Mouse (Mus musculus) hindbrain, embryonic 14.5 days (tissue): ENCODE measurements at regions not wholly inside any gene's neighbourhood (a gene's known extent, or its start where the extent isn't known, plus 50 kb on each side); places are given as distances from the start of the nearest gene placed in this dataset.

Source experiments
- ATAC-seq: fragments of 200-750 bp; cut with Nextera tagmentation; 2 replicates; pipeline ENCODE4 v1.8.0; 2017; ENCODE audit warnings: moderate number of reproducible peaks, mild to moderate bottlenecking, moderate TSS enrichment, moderate library complexity; ENCODE audit not compliant: low FRiP score
- DNase-seq: peaks from one replicate; pipeline ENCODE4 v3.0.0-alpha.2; 2015; ENCODE audit warnings: low spot score
- H3K27ac ChIP-seq: fragments of 300-500 bp; sonication (generic); 2 replicates; pipeline ENCODE4 v1.5.1; 2014; ENCODE audit warnings: mild to moderate bottlenecking, moderate library complexity
- H3K27me3 ChIP-seq: fragments of 300-500 bp; sonication (generic); 2 replicates; pipeline ENCODE4 v1.6.1; 2014; ENCODE audit warnings: mild to moderate bottlenecking, low read length, mixed read lengths; ENCODE audit not compliant: control insufficient read depth, insufficient read depth
- H3K36me3 ChIP-seq: fragments of 300-500 bp; sonication (generic); replicated peaks from 2 replicates; pipeline ENCODE4 v1.6.1; 2014; ENCODE audit not compliant: control insufficient read depth, insufficient read depth
- H3K4me1 ChIP-seq: fragments of 300-500 bp; sonication (generic); replicated peaks from 2 replicates; pipeline ENCODE4 v1.6.1; 2014; ENCODE audit warnings: antibody characterized with exemption, low read length, mixed read lengths; ENCODE audit not compliant: control insufficient read depth, insufficient read depth
- H3K4me2 ChIP-seq: fragments of 300-500 bp; sonication (generic); replicated peaks from 2 replicates; pipeline ENCODE4 v1.6.1; 2014; ENCODE audit warnings: mild to moderate bottlenecking, moderate library complexity
- H3K4me3 ChIP-seq: fragments of 300-500 bp; sonication (generic); replicated peaks from 2 replicates; pipeline ENCODE4 v1.5.1; 2014; ENCODE audit warnings: mild to moderate bottlenecking, low read length
- H3K9ac ChIP-seq: fragments of 300-500 bp; sonication (generic); 2 replicates; pipeline ENCODE4 v1.6.1; 2014
- H3K9me3 ChIP-seq: fragments of 300-500 bp; sonication (generic); 2 replicates; pipeline ENCODE4 v1.6.1; 2016; ENCODE audit warnings: low read length; ENCODE audit not compliant: control insufficient read depth
- WGBS: fragments of 180-500 bp; shearing (Covaris S2); extraction: QIAGEN DNeasy Blood & Tissue Kit; methylation state at CpG from one replicate; pipeline ENCODE4 v1.1.7; 2014; 5-methylcytosine and 5-hydroxymethylcytosine counted together

DNA sequence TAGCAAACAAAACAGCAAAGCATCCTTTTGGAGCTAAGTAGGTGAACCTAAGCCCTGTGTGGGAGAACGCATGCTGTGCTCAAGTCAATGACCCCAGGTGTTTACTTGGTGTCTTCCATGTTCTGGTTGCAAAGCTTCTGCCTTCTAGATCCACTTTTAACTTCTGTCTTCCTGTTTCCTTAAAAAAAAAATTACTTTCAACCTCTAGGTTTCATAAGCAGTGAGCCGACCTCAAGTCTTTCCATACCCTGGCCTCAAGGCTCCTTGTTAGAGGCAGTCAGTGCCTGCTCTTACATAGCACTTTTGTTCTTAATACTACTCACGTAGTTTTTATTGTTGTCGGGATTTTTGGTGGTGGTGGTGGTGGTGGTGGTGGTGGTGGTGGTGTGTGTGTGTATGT lies 149.9 kb upstream of the Emcn start:
- H3K9ac ChIP-seq: no peak overlapping the region
- H3K9me3 ChIP-seq: no peaks in the 10 kb centered on the region
- H3K36me3 ChIP-seq: no peaks in the 10 kb centered on the region
- no peaks in the 10 kb centered on the region for H3K4me1 ChIP-seq
- H3K4me3 ChIP-seq: no peak overlapping the region
- ATAC-seq (no peak), DNase-seq (no peak)
- H3K27ac ChIP-seq: no peak overlapping the region
- H3K4me2 ChIP-seq: no peak overlapping the region
- no peaks in the 10 kb centered on the region for H3K27me3 ChIP-seq
- 96% methylated on average over 4 of the region's 4 CpGs for WGBS

DNA sequence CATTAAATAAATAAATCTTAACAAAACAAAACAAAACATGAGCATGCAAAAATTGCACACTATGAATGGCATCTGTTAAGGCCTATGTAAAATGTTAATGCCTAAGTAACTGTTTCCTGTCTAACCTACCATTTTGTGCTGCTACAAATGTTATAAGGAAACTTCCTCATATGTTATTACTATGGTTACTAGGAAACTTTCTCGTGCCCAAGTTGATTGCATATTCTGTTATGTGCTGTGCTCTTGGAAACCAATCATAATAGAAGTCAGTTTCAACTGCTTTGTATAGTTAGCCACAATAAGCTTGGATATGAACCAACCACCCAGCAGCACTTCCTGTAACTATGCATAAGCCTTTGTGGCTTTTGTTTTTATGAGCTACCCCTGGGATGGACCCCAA lies 147.0 kb upstream of the Emcn start:
- no peak overlapping the region for H3K4me3 ChIP-seq
- H3K9ac ChIP-seq: no peak overlapping the region
- no peaks in the 10 kb centered on the region for H3K9me3 ChIP-seq
- DNase-seq (no peak), ATAC-seq (no peak)
- no peak overlapping the region for H3K27ac ChIP-seq
- WGBS: 80% methylated on average over 1 of the region's 1 CpGs
- no peaks in the 10 kb centered on the region for H3K4me1 ChIP-seq
- H3K36me3 ChIP-seq: no peaks in the 10 kb centered on the region
- no peaks in the 10 kb centered on the region for H3K27me3 ChIP-seq
- no peak overlapping the region for H3K4me2 ChIP-seq

DNA sequence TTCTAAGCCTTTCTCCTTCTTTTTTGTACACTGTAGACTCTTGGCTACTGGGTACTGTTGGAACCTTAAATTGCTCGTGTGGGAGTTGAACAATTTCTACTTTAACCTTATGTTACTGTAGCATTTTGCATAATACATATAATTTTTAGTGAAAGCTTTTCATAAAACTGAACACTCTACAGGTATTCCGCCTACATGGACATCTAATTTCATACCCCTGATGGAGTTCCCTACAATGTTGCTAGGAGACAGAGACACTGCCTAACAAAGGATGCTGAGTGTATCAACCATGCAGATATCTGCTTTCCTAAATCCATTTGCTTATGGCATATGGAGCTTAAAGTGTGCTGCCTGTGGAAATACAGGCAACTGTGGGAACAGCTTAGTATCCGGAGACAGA lies 129.2 kb upstream of the Emcn start:
- 75% methylated on average over 3 of the region's 3 CpGs for WGBS

DNA sequence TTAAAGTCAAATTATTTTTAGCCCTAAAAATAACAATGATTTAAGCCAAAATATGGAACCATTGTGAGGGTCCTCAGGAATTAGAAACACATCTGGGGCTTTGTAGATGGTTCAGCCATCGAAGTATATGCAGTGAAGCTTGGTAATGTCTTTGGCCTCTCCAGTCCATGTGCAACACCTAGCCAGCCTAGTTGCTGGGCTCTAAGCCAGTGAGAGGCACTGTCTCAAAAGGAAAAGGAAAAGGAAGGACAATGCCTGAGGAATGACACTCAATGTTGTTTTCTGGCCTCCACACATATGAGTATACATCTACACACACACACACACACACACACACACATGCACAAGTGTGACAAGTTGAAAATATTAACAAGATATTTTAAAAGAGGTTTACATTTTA lies 124.8 kb upstream of the Emcn start:
- H3K4me3 ChIP-seq: no peak overlapping the region
- DNase-seq: no peak
- no peak overlapping the region for H3K4me2 ChIP-seq
- no peaks in the 10 kb centered on the region for H3K9me3 ChIP-seq
- no peak for ATAC-seq
- H3K36me3 ChIP-seq: no peaks in the 10 kb centered on the region
- H3K27ac ChIP-seq: no peak overlapping the region
- 96% methylated on average over 1 of the region's 1 CpGs for WGBS
- H3K4me1 ChIP-seq: no peaks in the 10 kb centered on the region
- H3K27me3 ChIP-seq: no peaks in the 10 kb centered on the region
- H3K9ac ChIP-seq: no peak overlapping the region

More for the DNA sequence above, 129.2 kb upstream of the Emcn start:
- no peak overlapping the region for H3K4me2 ChIP-seq
- no peak for DNase-seq
- no peak for ATAC-seq
- no peak overlapping the region for H3K9ac ChIP-seq
- H3K27ac ChIP-seq: no peak overlapping the region
- H3K36me3 ChIP-seq: no peaks in the 10 kb centered on the region
- H3K4me1 ChIP-seq: no peaks in the 10 kb centered on the region
- no peaks in the 10 kb centered on the region for H3K27me3 ChIP-seq
- H3K9me3 ChIP-seq: no peaks in the 10 kb centered on the region
- no peak overlapping the region for H3K4me3 ChIP-seq

DNA sequence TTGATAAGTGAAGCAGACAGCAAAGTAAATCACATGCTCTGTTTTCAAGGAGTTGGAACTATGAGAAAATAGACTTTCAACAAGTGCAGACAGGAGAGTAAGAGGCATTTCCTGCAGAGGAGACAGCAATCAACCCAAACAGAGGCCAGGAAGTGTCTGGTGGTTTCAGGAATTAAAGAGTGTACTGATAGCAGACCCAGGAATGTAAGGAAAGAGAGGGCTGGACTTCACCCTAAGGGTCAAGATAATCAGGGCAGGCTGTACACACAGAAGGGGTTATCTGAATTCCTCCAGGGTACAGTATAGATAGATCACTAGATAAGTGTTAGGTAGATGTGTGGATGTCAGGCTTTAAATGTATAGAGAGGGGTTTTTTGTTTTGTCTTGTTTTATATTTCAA lies 123.6 kb upstream of the Emcn start:
- ATAC-seq: no peak

DNA sequence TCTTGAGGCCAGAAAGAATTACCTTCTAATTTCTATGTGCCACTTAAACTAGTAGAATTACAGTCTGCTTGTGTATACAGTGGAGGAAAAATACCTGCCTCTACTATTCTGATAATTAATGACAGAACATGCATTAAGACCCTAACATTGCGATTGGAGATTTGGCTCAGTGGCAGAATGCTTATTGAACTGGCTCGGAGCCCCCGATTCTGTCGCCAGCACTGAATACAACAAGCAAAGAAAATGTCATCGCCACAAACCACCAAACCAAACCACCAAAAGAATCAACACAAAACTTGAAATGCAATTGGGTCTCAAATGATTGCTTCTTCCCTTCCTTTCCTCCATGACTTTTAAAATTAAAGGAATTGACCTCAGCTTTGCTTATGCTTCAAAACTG lies 122.9 kb upstream of the Emcn start:
- ATAC-seq (no peak), DNase-seq (no peak)
- no peaks in the 10 kb centered on the region for H3K27me3 ChIP-seq
- 94% methylated on average over 5 of the region's 5 CpGs for WGBS
- no peaks in the 10 kb centered on the region for H3K36me3 ChIP-seq
- no peak overlapping the region for H3K4me2 ChIP-seq
- H3K9ac ChIP-seq: no peak overlapping the region
- no peaks in the 10 kb centered on the region for H3K4me1 ChIP-seq
- no peak overlapping the region for H3K4me3 ChIP-seq
- no peak overlapping the region for H3K27ac ChIP-seq
- H3K9me3 ChIP-seq: no peaks in the 10 kb centered on the region

More for the DNA sequence above, 123.6 kb upstream of the Emcn start:
- no peaks in the 10 kb centered on the region for H3K9me3 ChIP-seq
- no peak overlapping the region for H3K27ac ChIP-seq
- H3K9ac ChIP-seq: no peak overlapping the region
- H3K4me3 ChIP-seq: no peak overlapping the region
- no peak overlapping the region for H3K4me2 ChIP-seq
- no peaks in the 10 kb centered on the region for H3K27me3 ChIP-seq
- H3K4me1 ChIP-seq: no peaks in the 10 kb centered on the region
- H3K36me3 ChIP-seq: no peaks in the 10 kb centered on the region
- no peak for DNase-seq

DNA sequence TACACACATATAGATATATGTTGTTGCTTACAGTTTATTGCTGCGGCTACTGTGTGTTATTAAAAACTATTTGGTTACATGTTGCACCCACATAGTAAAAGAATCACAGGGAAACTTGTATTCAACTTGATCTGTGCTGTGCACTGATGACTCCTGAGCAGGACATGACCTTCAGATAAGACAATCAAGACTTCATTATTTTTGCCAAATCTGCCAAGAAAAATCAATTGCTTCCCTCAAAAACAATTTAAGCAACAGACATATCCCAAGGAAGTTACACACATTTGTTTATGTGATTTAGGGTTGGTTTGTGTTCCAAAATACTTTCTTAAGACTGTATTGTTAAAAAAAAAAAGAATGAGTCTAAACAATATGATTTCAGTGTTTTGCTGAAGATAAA lies 114.7 kb upstream of the Emcn start:
- Histone ChIP-seq H3K4me2 (no peak overlapping the region), H3K36me3 (no peaks in the 10 kb centered on the region), H3K4me1 (no peaks in the 10 kb centered on the region), H3K27ac (no peak overlapping the region), H3K9me3 (no peaks in the 10 kb centered on the region), H3K4me3 (no peak overlapping the region), H3K27me3 (no peaks in the 10 kb centered on the region), H3K9ac (no peak overlapping the region)
- DNase-seq: no peak
- 95% methylated on average over 1 of the region's 1 CpGs for WGBS
- ATAC-seq: no peak

DNA sequence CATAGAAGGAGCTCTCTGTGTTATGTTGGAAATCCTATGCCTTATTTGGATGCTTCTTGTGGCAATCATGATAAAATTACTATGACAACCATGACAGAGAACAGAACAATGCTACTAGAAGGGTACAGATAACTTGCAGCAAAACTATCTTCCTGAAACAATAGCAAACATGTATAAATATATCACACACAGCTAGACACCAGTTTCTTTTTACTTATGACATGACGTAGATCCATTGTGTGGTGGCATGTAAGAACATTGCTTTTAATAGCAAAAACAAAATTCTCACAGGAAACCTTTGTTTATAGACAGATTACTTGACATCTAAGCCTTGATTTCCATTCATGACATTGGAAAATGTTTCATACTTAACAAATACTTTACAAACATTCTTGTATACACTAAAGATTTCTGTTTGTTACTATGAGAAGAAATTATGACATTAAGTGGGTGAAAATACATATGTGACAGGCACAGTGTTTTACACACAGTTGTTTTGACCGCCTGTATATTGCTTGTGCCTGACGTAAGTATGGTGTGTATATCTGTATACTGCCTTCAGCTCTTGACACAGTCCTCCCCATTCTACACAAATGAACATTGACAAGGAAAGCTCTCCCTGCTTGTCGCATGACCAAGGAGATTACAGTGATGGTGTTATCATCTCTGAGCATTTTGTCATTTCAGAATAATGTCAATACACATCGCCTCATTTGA lies 113.6 kb upstream of the Emcn start:
- no peak for ATAC-seq
- Histone ChIP-seq H3K4me2 (no peak overlapping the region), H3K27ac (no peak overlapping the region), H3K27me3 (no peaks in the 10 kb centered on the region), H3K4me1 (no peaks in the 10 kb centered on the region), H3K4me3 (no peak overlapping the region), H3K9me3 (no peaks in the 10 kb centered on the region), H3K9ac (no peak overlapping the region), H3K36me3 (no peaks in the 10 kb centered on the region)
- WGBS: 86% methylated on average over 5 of the region's 5 CpGs
- no peak for DNase-seq

DNA sequence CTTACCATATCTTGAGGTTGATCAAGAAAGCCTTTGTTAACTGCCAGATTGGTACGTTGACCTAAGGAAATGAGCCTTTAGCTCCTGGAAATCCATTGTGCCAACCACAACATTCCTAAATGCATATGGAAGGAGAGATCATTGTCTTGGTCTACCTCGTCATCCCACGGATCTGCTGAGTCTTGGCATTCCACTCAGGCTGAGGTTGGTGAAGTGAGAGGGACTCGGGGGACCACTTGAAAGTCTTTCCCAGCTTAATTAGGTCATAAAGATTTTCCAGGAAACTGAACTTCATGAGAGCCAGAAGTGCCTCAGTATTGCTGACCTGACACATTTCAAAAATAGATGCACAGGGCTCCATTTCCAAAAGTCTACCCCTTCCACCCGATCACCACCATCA lies 112.5 kb upstream of the Emcn start:
- no peak overlapping the region for H3K9ac ChIP-seq
- H3K27ac ChIP-seq: no peak overlapping the region
- no peaks in the 10 kb centered on the region for H3K27me3 ChIP-seq
- H3K4me3 ChIP-seq: no peak overlapping the region
- no peaks in the 10 kb centered on the region for H3K4me1 ChIP-seq
- no peaks in the 10 kb centered on the region for H3K9me3 ChIP-seq
- H3K4me2 ChIP-seq: no peak overlapping the region
- DNase-seq (no peak), ATAC-seq (no peak)
- 90% methylated on average over 5 of the region's 5 CpGs for whole genome bisulfite sequencing
- H3K36me3 ChIP-seq: no peaks in the 10 kb centered on the region

DNA sequence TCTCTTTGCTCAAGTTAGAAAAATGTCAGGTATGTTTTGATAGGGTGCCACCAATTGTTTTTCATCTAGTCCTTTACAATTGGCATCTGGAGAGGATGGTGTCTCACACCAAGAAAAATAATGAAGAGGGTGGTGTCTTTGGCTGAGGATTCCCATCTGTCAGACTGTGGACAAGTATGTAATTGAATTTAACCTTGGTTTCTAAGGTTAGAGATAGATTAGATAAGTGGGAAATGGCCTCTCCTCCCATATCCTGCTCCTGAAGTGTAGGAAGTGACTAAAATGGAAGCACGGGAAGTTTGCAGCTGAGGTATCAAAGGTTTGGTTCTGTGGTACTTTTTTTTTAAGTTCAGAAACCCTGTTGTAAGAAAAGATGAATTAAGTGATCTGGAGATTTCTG lies 98.0 kb upstream of the Emcn start:
- H3K27me3 ChIP-seq: no peaks in the 10 kb centered on the region

More for the DNA sequence above, 98.0 kb upstream of the Emcn start:
- Histone ChIP-seq H3K4me1 (no peaks in the 10 kb centered on the region), H3K36me3 (no peaks in the 10 kb centered on the region), H3K9ac (no peak overlapping the region), H3K4me3 (no peak overlapping the region), H3K9me3 (no peaks in the 10 kb centered on the region), H3K4me2 (no peak overlapping the region), H3K27ac (no peak overlapping the region)
- WGBS: 81% methylated on average over 1 of the region's 1 CpGs
- DNase-seq: no peak
- ATAC-seq: no peak
